In genomic region chr11:79715316-79715715, GRCm38 (mm10) we compare ENCODE assay signal across 21 mouse cellular contexts.
A peak's percentile ranks its signal among the peaks of the same experiment; 100 is the strongest.
DNase-seq lines count a peak whose midpoint lies in the region; ATAC-seq and TF ChIP-seq lines count a peak whose summit lies in the region.
"Had no signal": no experiment of that assay in that cellular context is flagged by ENCODE, and none has a peak within 500 bp of the region (broad histone marks: within the 10 kb centered on the region; RNA-seq: fewer than 3 reads in every experiment).

No protein-coding gene starts in this region.

- peak overlapping the region; percentile 37 for H3K9ac ChIP-seq in kidney, embryonic 16.5 days (replicated peaks; ENCODE audit: low read length)
- H3K9ac ChIP-seq in stomach, embryonic 16.5 days (ENCODE audit: low read length): peak overlapping the region; percentile 46
- H3K9ac ChIP-seq: embryonic facial prominence, embryonic 12.5 days; forebrain, embryonic 12.5 days; hindbrain, embryonic 14.5 days; limb, embryonic 13.5 days; liver, embryonic 14.5 days; lung, embryonic 15.5 days had no signal

- intact Hi-C loops in gastrocnemius, adult 2 months (cut with DNase I): no loop called here
- intact Hi-C loops in gastrocnemius, postnatal 36 days (cut with DNase I): no loop called here

- H3K9me3 ChIP-seq in kidney, embryonic 16.5 days (ENCODE audit: low read length): no peaks in the 10 kb centered on the region
- no peaks in the 10 kb centered on the region for H3K9me3 ChIP-seq in stomach, embryonic 16.5 days (replicated peaks; ENCODE audit: control insufficient read depth, low read length)
- H3K9me3 ChIP-seq: embryonic facial prominence, embryonic 12.5 days; forebrain, embryonic 12.5 days; limb, embryonic 13.5 days; lung, embryonic 15.5 days; midbrain, embryonic 10.5 days had no signal

- no peak overlapping the region for H3K4me2 ChIP-seq in kidney, embryonic 16.5 days (replicated peaks; ENCODE audit: low read depth, low read length)
- H3K4me2 ChIP-seq in stomach, embryonic 16.5 days (ENCODE audit: low read depth, low read length): no peak overlapping the region
- H3K4me2 ChIP-seq: embryonic facial prominence, embryonic 12.5 days; forebrain, embryonic 12.5 days; hindbrain, embryonic 14.5 days; limb, embryonic 13.5 days; lung, embryonic 15.5 days had no signal

- H3K36me3 ChIP-seq in kidney, embryonic 16.5 days (ENCODE audit: insufficient read depth, low read length): no peaks in the 10 kb centered on the region
- no peaks in the 10 kb centered on the region for H3K36me3 ChIP-seq in stomach, embryonic 16.5 days (ENCODE audit: control insufficient read depth, insufficient read depth, low read length)
- H3K36me3 ChIP-seq: embryonic facial prominence, embryonic 12.5 days; forebrain, embryonic 12.5 days; limb, embryonic 13.5 days; lung, embryonic 15.5 days; midbrain, embryonic 10.5 days had no signal

- H3K4me3 ChIP-seq in gastrocnemius, adult 2 months: peak overlapping the region; percentile 95
- H3K4me3 ChIP-seq in kidney, embryonic 16.5 days (ENCODE audit: low read length): no peak overlapping the region
- H3K4me3 ChIP-seq in stomach, embryonic 16.5 days (replicated peaks; ENCODE audit: low read length): no peak overlapping the region
- H3K4me3 ChIP-seq: embryonic facial prominence, embryonic 12.5 days; forebrain, embryonic 12.5 days; limb, embryonic 13.5 days; lung, embryonic 15.5 days; midbrain, embryonic 10.5 days had no signal

- TF ChIP-seq CTCF in gastrocnemius, adult 2 months (IDR thresholded peaks at IDR 0.05): no peak

- H3K4me1 ChIP-seq in kidney, embryonic 16.5 days (ENCODE audit: insufficient read depth, low read length): peaks cover 48% of the 10 kb centered on the region
- H3K4me1 ChIP-seq in stomach, embryonic 16.5 days (ENCODE audit: control insufficient read depth, insufficient read depth, low read length): peaks cover 48% of the 10 kb centered on the region

- 0 out of 2 replicates have a peak, but pooled peaks cover 3% of the 10 kb centered on the region for H3K27me3 ChIP-seq in kidney, embryonic 16.5 days (ENCODE audit: insufficient read depth, low read length)
- H3K27me3 ChIP-seq in stomach, embryonic 16.5 days (ENCODE audit: control insufficient read depth, insufficient read depth, low read length): no peaks in the 10 kb centered on the region

- peak overlapping the region; percentile 95 for H3K27ac ChIP-seq in gastrocnemius, adult 2 months
- H3K27ac ChIP-seq in kidney, embryonic 16.5 days (ENCODE audit: low read length): no peak overlapping the region
- no peak overlapping the region for H3K27ac ChIP-seq in stomach, embryonic 16.5 days (ENCODE audit: low read length)
- H3K27ac ChIP-seq: embryonic facial prominence, embryonic 12.5 days; forebrain, embryonic 12.5 days; hindbrain, embryonic 14.5 days; limb, embryonic 13.5 days; liver, embryonic 14.5 days; lung, embryonic 15.5 days; midbrain, embryonic 10.5 days had no signal

- no peak for ATAC-seq in kidney, embryonic 16.5 days (ENCODE audit: low FRiP score, low TSS enrichment)
- ATAC-seq in stomach, embryonic 16.5 days (ENCODE audit: insufficient read depth, low FRiP score): no peak
- ATAC-seq: inflammation-experienced regulatory T-cells, adult 6 months; midbrain, embryonic 16.5 days had no signal

- DNase-seq in gastrocnemius, adult 2 months: peak; percentile 63
- DNase-seq in gastrocnemius, postnatal 36 days: no peak
- DNase-seq in kidney, postnatal 14 days: no peak
- DNase-seq in ZHBTc4 (ENCODE audit: low read depth, low spot score): peak; percentile 41
- DNase-seq in cerebellum, postnatal 25 days: no peak
- DNase-seq: B cell, adult 2 months; cerebellum, postnatal 10 days; kidney, adult 8-10 months; kidney, postnatal 4 days; thymus, postnatal 36 days had no signal

- WGBS in kidney, embryonic 16.5 days: 77% methylated on average over 8 of the region's 8 CpGs
- WGBS in stomach, embryonic 16.5 days: 80% methylated on average over 8 of the region's 8 CpGs

Comparison
In these comparisons a context has a peak if more than half of its experiments do, and no peak if none do; other contexts are left out.
1. DNase-seq: peak in gastrocnemius, adult 2 months (single experiment) and ZHBTc4 (single experiment); none in gastrocnemius, postnatal 36 days (0 of 2), kidney, postnatal 14 days (single experiment) and cerebellum, postnatal 25 days (0 of 2).